Mouse (Mus musculus) kidney, adult 18-20 months (tissue): Measurements from ENCODE around the gene Mageb4.
"Not testable (repeated sequence)": the region's sequence is repeated elsewhere in the genome, so short reads cannot be mapped to it uniquely, and the experiment has no call there.

ENCODE experiments used
- DNase-seq: peaks from one replicate; pipeline ENCODE4 v3.0.0; 2021

Gene Mageb4

DNA sequence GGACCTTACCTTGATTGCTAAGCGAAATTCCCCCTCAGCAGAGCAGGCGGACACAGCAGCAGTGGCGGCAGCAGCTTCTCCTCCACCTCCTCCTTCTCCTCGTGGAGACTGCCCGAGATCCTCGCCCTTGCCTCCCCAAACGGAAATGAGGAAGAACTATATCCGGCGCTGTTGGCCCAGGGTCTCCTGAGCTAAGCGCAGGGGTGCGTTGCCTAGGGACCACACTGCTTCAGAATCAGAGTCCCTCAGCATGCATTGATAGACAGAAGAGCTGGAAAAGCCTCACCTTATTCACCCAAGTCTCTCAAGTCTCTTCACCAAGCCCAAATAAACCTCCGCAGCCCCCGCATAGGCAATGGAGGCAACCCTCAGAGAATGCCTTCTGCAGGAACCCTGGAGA is at the start of gene Mageb4:
Mageb4 (minus strand) TSS at position 101 of the 400 bp plus-strand sequence.
- DNase-seq, result not testable (repeated sequence)

DNA sequence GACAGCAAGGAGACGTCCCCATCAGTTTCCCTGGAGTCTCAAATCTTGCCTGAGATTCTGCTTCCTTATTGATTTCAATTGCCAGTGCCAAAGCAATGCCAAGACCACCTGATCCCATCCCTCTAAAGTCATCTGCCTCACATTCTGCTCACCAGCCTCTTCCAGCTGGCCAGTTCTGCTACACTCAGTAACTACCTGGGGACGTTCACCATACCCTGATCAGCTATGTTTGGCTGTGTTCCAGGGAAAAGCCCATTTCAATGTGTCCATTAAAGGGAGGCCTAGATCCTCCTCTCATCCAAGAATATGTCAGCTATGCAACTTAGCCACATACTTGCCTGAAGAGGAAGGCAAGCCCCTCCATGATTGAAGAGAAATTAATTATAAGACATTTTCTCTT is 20.3 kb downstream of the Mageb4 start:
- not testable (repeated sequence) for DNase-seq

DNA sequence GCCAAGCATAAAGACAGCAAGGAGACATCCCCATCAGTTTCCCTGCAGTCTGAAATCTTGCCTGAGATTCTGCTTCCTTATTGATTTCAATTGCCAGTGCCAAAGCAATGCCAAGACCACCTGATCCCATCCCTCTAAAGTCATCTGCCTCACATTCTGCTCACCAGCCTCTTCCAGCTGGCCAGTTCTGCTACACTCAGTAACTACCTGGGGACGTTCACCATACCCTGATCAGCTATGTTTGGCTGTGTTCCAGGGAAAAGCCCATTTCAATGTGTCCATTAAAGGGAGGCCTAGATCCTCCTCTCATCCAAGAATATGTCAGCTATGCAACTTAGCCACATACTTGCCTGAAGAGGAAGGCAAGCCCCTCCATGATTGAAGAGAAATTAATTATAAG is 58.9 kb downstream of the Mageb4 start:
- not testable (repeated sequence) for DNase-seq

- no peak for DNase-seq
Observed at GRCm38 (mm10) chrX:86237246-86237645, 67.6 kb downstream of the Mageb4 start.
